Mouse (Mus musculus): Measurements from ENCODE around the gene Nav2. TPM values are rescaled to one million over a fixed set of nuclear protein-coding genes. Genes with fewer than 3 reads are reported as not detected.

Gene Nav2
- polyA plus RNA-seq, 1 experiment from 2014 or later, result 18.2 TPM

DNA sequence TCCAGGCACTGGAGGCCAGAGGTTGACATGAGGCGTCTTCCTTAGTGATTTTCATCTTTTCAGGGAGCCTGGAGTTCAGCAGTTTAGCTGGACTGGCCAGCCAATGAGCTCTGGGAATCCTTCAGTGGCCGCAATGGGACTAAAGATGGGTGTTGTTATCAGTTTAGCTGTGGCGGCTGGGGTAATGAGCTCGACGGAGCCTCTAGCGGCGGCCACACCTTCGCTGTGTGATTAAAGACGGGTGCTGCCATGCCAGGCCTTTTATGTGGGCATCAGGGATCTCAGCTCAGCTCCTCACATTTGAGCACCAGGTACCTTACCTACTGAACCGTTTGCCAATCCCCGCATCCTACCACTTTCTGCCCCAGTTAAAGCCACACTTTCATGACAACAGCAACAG, 37.2 kb upstream of the Nav2 start:
- Histone ChIP-seq H3K4me2 (ENCODE audit: low read depth, low read length) (no peak overlapping the region), H3K4me1 (ENCODE audit: control insufficient read depth, insufficient read depth, low read length) (no peaks in the 10 kb centered on the region), H3K4me3 (replicated peaks; ENCODE audit: low read length) (no peak overlapping the region), H3K27me3 (ENCODE audit: control insufficient read depth, insufficient read depth, low read length) (no peaks in the 10 kb centered on the region), H3K27ac (ENCODE audit: low read length) (no peak overlapping the region), H3K9ac (ENCODE audit: low read length) (no peak overlapping the region), H3K9me3 (replicated peaks; ENCODE audit: control insufficient read depth, low read length) (no peaks in the 10 kb centered on the region), H3K36me3 (ENCODE audit: control insufficient read depth, insufficient read depth, low read length) (peaks cover 35% of the 10 kb centered on the region)
- no peak for ATAC-seq (ENCODE audit: insufficient read depth, low FRiP score)
- 86% methylated on average over 11 of the region's 11 CpGs for WGBS

GRCm38 (mm10) chr7:48875096-48875495, 33.4 kb upstream of the Nav2 start:
- no peaks in the 10 kb centered on the region for H3K9me3 ChIP-seq (replicated peaks; ENCODE audit: control insufficient read depth, low read length)
- peaks cover 30% of the 10 kb centered on the region for H3K36me3 ChIP-seq (ENCODE audit: control insufficient read depth, insufficient read depth, low read length)
- no peaks in the 10 kb centered on the region for H3K27me3 ChIP-seq (ENCODE audit: control insufficient read depth, insufficient read depth, low read length)
- no peak for ATAC-seq (ENCODE audit: insufficient read depth, low FRiP score)
- no peak overlapping the region for H3K4me3 ChIP-seq (replicated peaks; ENCODE audit: low read length)
- peaks cover 22% of the 10 kb centered on the region for H3K4me1 ChIP-seq (ENCODE audit: control insufficient read depth, insufficient read depth, low read length)
- H3K27ac ChIP-seq (ENCODE audit: low read length), result no peak overlapping the region
- WGBS, result 93% methylated on average over 14 of the region's 14 CpGs
- no peak overlapping the region for H3K9ac ChIP-seq (ENCODE audit: low read length)
- no peak overlapping the region for H3K4me2 ChIP-seq (ENCODE audit: low read depth, low read length)

DNA sequence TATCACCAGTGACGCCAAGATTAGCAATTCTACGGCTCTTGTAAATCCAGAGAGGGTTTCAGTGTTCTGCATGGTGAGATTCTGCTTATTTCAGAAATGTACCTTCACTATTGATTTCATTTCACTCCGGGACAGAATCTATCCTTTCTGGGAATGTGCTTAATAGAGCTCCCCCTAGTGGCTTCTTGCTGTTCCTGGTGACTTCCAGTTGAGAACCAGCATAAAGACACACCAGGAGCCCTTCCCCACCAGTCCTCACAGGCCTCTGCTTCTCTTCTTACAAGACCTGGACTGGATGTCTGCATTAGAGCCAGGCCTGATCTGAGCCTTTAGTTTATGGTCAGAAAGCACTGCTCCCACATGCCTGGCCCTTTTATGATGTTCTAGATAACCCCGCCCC, 32.0 kb upstream of the Nav2 start:
- Histone ChIP-seq H3K27me3 (ENCODE audit: control insufficient read depth, insufficient read depth, low read length) (no peaks in the 10 kb centered on the region), H3K9me3 (replicated peaks; ENCODE audit: control insufficient read depth, low read length) (no peaks in the 10 kb centered on the region), H3K27ac (ENCODE audit: low read length) (no peak overlapping the region), H3K36me3 (ENCODE audit: control insufficient read depth, insufficient read depth, low read length) (peaks cover 18% of the 10 kb centered on the region), H3K4me1 (ENCODE audit: control insufficient read depth, insufficient read depth, low read length) (peaks cover 22% of the 10 kb centered on the region), H3K9ac (ENCODE audit: low read length) (no peak overlapping the region), H3K4me3 (replicated peaks; ENCODE audit: low read length) (no peak overlapping the region), H3K4me2 (ENCODE audit: low read depth, low read length) (no peak overlapping the region)
- no peak for ATAC-seq (ENCODE audit: insufficient read depth, low FRiP score)
- 65% methylated on average over 4 of the region's 4 CpGs for WGBS

GRCm38 (mm10) chr7:48877786-48878390, 30.6 kb upstream of the Nav2 start:
- Histone ChIP-seq H3K36me3 (ENCODE audit: control insufficient read depth, insufficient read depth, low read length) (peaks cover 9% of the 10 kb centered on the region; the same call in 1 of the 2 replicates), H3K4me3 (replicated peaks; ENCODE audit: low read length) (peak overlapping the region; percentile 16), H3K4me2 (ENCODE audit: low read depth, low read length) (peak overlapping the region; percentile 59), H3K4me1 (ENCODE audit: control insufficient read depth, insufficient read depth, low read length) (peaks cover 30% of the 10 kb centered on the region), H3K9me3 (replicated peaks; ENCODE audit: control insufficient read depth, low read length) (no peaks in the 10 kb centered on the region), H3K27ac (ENCODE audit: low read length) (peak overlapping the region; percentile 75), H3K9ac (ENCODE audit: low read length) (peak overlapping the region; percentile 26; the same call in 1 of the 2 replicates), H3K27me3 (ENCODE audit: control insufficient read depth, insufficient read depth, low read length) (no peaks in the 10 kb centered on the region)
- 35% methylated on average over 15 of the region's 15 CpGs for WGBS
- no peak for ATAC-seq (ENCODE audit: insufficient read depth, low FRiP score)

DNA sequence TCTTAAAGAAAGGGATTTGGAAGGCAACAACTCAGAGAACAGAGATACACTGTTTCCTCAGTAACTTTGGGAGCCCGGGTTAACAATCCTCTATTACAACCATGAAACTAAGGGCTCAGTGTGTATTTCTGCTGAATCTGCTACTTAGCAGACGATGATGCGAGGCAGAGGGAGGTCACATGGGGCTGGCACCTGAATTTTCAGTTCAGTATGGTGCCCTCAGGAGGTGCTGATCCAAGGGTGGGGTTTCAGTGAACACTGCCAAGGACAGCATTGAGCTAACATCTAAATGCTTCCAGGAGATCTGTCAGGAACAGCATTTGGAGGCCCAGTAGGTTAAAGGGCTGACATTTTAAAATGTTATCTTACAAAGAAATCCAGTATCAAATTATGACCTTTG, 28.9 kb upstream of the Nav2 start:
- Histone ChIP-seq H3K36me3 (ENCODE audit: control insufficient read depth, insufficient read depth, low read length) (0 out of 2 replicates have a peak, but pooled peaks cover 7% of the 10 kb centered on the region), H3K9ac (ENCODE audit: low read length) (peak overlapping the region; percentile 65), H3K4me1 (ENCODE audit: control insufficient read depth, insufficient read depth, low read length) (peaks cover 32% of the 10 kb centered on the region), H3K9me3 (replicated peaks; ENCODE audit: control insufficient read depth, low read length) (no peaks in the 10 kb centered on the region), H3K4me2 (ENCODE audit: low read depth, low read length) (peak overlapping the region; percentile 59), H3K27me3 (ENCODE audit: control insufficient read depth, insufficient read depth, low read length) (no peaks in the 10 kb centered on the region), H3K27ac (ENCODE audit: low read length) (0 out of 2 replicates have a peak overlapping the region, but pooled peaks have one; percentile 2), H3K4me3 (replicated peaks; ENCODE audit: low read length) (peak overlapping the region; percentile 44)
- WGBS, result 54% methylated on average over 3 of the region's 3 CpGs
- no peak for ATAC-seq (ENCODE audit: insufficient read depth, low FRiP score)

GRCm38 (mm10) chr7:48880591-48881481, 27.7 kb upstream of the Nav2 start:
- under 1% methylated on average over 76 of the region's 77 CpGs for WGBS
- Histone ChIP-seq H3K27me3 (ENCODE audit: control insufficient read depth, insufficient read depth, low read length) (no peaks in the 10 kb centered on the region), H3K4me3 (replicated peaks; ENCODE audit: low read length) (peak overlapping the region; percentile 89)

DNA sequence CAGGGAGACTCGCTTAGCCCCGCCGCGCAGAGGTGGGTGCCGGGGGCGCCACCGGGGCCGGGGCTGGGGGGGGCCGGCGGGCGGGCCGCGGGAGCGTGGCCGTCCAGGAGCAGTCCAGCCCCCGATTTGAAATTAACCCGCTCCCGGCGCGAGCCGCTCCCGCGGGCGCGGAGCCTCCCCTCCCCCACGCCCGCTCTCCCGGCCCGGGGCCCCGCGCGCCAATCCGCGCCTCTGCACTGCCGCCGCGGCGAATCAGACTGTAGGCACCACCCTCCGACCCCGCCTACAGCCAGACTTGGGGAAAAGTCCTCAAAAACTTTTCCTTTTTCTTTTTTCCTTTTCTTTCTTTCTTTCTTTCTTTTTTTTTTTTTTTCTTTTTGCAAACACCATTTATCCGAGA, 27.0 kb upstream of the Nav2 start, which contains the start of gene E2f8:
Gene E2f8 (minus strand): TSS at position 111 of the 400 bp plus-strand sequence.
- H3K4me3 ChIP-seq (replicated peaks; ENCODE audit: low read length), result peak within 1 kb of the TSS; percentile 89
- 0 out of 2 replicates have a peak, but pooled peaks cover 4% of the 10 kb centered on the region for H3K36me3 ChIP-seq (ENCODE audit: control insufficient read depth, insufficient read depth, low read length)
- no peaks in the 10 kb centered on the region for H3K27me3 ChIP-seq (ENCODE audit: control insufficient read depth, insufficient read depth, low read length)
- peak; percentile 76 for ATAC-seq (ENCODE audit: insufficient read depth, low FRiP score)
- H3K9me3 ChIP-seq (replicated peaks; ENCODE audit: control insufficient read depth, low read length), result no peaks in the 10 kb centered on the region
- H3K27ac ChIP-seq (ENCODE audit: low read length), result peak within 1 kb of the TSS; percentile 97
- peak within 1 kb of the TSS; percentile 98 for H3K4me2 ChIP-seq (ENCODE audit: low read depth, low read length)
- H3K9ac ChIP-seq (ENCODE audit: low read length), result peak within 1 kb of the TSS; percentile 95
- peaks cover 32% of the 10 kb centered on the region for H3K4me1 ChIP-seq (ENCODE audit: control insufficient read depth, insufficient read depth, low read length)
- under 1% methylated on average over 39 of the region's 41 CpGs for WGBS

More at GRCm38 (mm10) chr7:48880591-48881481, 27.7 kb upstream of the Nav2 start:
- Histone ChIP-seq H3K36me3 (ENCODE audit: control insufficient read depth, insufficient read depth, low read length) (0 out of 2 replicates have a peak, but pooled peaks cover 4% of the 10 kb centered on the region), H3K27ac (ENCODE audit: low read length) (peak overlapping the region; percentile 97), H3K9ac (ENCODE audit: low read length) (peak overlapping the region; percentile 95), H3K4me1 (ENCODE audit: control insufficient read depth, insufficient read depth, low read length) (peaks cover 32% of the 10 kb centered on the region), H3K9me3 (replicated peaks; ENCODE audit: control insufficient read depth, low read length) (no peaks in the 10 kb centered on the region), H3K4me2 (ENCODE audit: low read depth, low read length) (peak overlapping the region; percentile 98)
- peak; percentile 96 for ATAC-seq (ENCODE audit: insufficient read depth, low FRiP score)

DNA sequence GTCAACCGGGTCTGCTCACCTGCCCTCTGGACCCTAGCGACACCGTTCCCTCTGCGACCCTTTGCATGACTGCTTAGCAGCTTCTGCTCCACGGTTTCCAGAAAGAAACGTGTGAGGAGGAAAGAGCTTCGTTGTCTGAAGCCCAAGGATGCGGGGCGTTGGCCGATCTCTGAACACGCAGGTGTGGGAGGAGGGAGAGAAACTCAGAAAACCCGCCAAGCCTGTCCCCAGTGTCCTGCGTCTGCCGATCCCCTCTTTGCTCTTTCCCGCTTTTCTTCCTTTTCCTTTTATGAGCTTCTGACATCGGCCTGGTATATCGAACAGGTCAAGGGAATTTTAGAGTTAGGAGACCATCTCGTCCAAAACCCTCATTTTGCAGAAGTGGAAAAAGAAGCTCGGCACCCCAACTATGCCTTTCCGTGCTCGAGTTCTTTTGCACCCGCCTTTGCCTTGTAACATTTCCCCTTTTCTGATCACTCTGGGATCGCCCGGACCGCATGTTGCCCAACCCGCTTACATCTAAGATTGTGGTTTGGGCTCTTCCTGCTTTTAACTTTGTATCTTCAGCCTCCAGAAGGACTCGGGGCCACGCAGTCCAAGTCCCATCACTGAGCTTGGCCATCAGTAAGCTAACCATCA, 26.4 kb upstream of the Nav2 start:
- ATAC-seq (ENCODE audit: insufficient read depth, low FRiP score), result no peak
- H3K9me3 ChIP-seq (replicated peaks; ENCODE audit: control insufficient read depth, low read length), result no peaks in the 10 kb centered on the region
- H3K4me1 ChIP-seq (ENCODE audit: control insufficient read depth, insufficient read depth, low read length), result peaks cover 29% of the 10 kb centered on the region
- H3K27me3 ChIP-seq (ENCODE audit: control insufficient read depth, insufficient read depth, low read length), result no peaks in the 10 kb centered on the region
- peak overlapping the region; percentile 88 for H3K27ac ChIP-seq (ENCODE audit: low read length)
- H3K4me3 ChIP-seq (replicated peaks; ENCODE audit: low read length), result peak overlapping the region; percentile 89
- WGBS, result under 1% methylated on average over 28 of the region's 28 CpGs
- 0 out of 2 replicates have a peak, but pooled peaks cover 4% of the 10 kb centered on the region for H3K36me3 ChIP-seq (ENCODE audit: control insufficient read depth, insufficient read depth, low read length)
- H3K9ac ChIP-seq (ENCODE audit: low read length), result peak overlapping the region; percentile 80
- peak overlapping the region; percentile 98 for H3K4me2 ChIP-seq (ENCODE audit: low read depth, low read length)
